Mouse (Mus musculus) heart, embryonic 14.5 days (tissue): ENCODE measurements around the gene Ablim2. TPM values are rescaled to one million over a fixed set of nuclear protein-coding genes. Genes with fewer than 3 reads are reported as not detected.

ENCODE experiments used
- ATAC-seq: fragments of 200-750 bp; cut with Nextera tagmentation; 2 replicates; pipeline ENCODE4 v1.8.0; 2017; ENCODE audit warnings: low read depth, moderate TSS enrichment; ENCODE audit not compliant: insufficient number of reproducible peaks, insufficient read depth, low FRiP score
- H3K27ac ChIP-seq, 2 experiments: fragments of 200-500 bp in 1 of 2; fragments of 300-500 bp in 1 of 2; sonication (generic) in 1 of 2; replicated peaks in 1 of 2; 2 replicates each; pipeline ENCODE4 v1.5.1; 2012 to 2014; ENCODE audit warnings: low read depth in 2 of 2, low read length in 2 of 2, control low read depth in 1 of 2, mild to moderate bottlenecking in 1 of 2, mixed read lengths in 1 of 2; ENCODE audit not compliant: control insufficient read depth in 1 of 2, insufficient read depth in 1 of 2
- H3K27me3 ChIP-seq: fragments of 300-500 bp; sonication (generic); 2 replicates; pipeline ENCODE4 v1.6.1; 2014; ENCODE audit warnings: mild to moderate bottlenecking, low read length, control low read depth; ENCODE audit not compliant: control insufficient read depth, insufficient read depth
- H3K36me3 ChIP-seq: fragments of 300-500 bp; sonication (generic); 2 replicates; pipeline ENCODE4 v1.6.1; 2014; ENCODE audit warnings: mild to moderate bottlenecking, control low read depth, low read length, mixed read lengths; ENCODE audit not compliant: control insufficient read depth, insufficient read depth
- H3K4me1 ChIP-seq, 2 experiments: fragments of 200-500 bp in 1 of 2; fragments of 300-500 bp in 1 of 2; sonication (generic) in 1 of 2; 2 replicates each; pipeline ENCODE4 v1.6.1; 2012 to 2014; ENCODE audit warnings: low read length in 2 of 2, control low read depth in 1 of 2, mixed read lengths in 1 of 2; ENCODE audit not compliant: control insufficient read depth in 2 of 2, insufficient read depth in 2 of 2
- H3K4me2 ChIP-seq: fragments of 300-500 bp; sonication (generic); 2 replicates; pipeline ENCODE4 v1.6.1; 2014; ENCODE audit warnings: mild to moderate bottlenecking, low read length
- H3K4me3 ChIP-seq, 2 experiments: fragments of 200-500 bp in 1 of 2; fragments of 300-500 bp in 1 of 2; sonication (generic) in 1 of 2; 2 replicates each; pipeline ENCODE4 v1.5.1; 2012 to 2014; ENCODE audit warnings: low read length in 2 of 2, mild to moderate bottlenecking in 2 of 2, control low read depth in 1 of 2, low read depth in 1 of 2, moderate library complexity in 1 of 2; ENCODE audit not compliant: control insufficient read depth in 1 of 2, insufficient read depth in 1 of 2
- H3K9ac ChIP-seq: fragments of 300-500 bp; sonication (generic); 2 replicates; pipeline ENCODE4 v1.6.1; 2014; ENCODE audit warnings: mild to moderate bottlenecking, low read length
- H3K9me3 ChIP-seq: fragments of 300-500 bp; sonication (generic); 2 replicates; pipeline ENCODE4 v1.6.1; 2016; ENCODE audit warnings: low read length, control low read depth; ENCODE audit not compliant: control insufficient read depth
- WGBS: fragments of 180-500 bp; shearing (Covaris S2); extraction: QIAGEN DNeasy Blood & Tissue Kit; methylation state at CpG from one replicate; pipeline ENCODE4 v1.1.7; 2014; 5-methylcytosine and 5-hydroxymethylcytosine counted together
- polyA plus RNA-seq: library from polyadenylated mRNA; unstranded; fragments of >200 nt; fragmentation: Nextera tagmentation; extraction: Ambion mirVana; gene quantifications from 2 replicates; pipeline ENCODE4 v1.2.1, GENCODE M21; 2014

The Ablim2 gene
- polyA plus RNA-seq, 1 experiment from 2014 or later, result 4.0 TPM

DNA sequence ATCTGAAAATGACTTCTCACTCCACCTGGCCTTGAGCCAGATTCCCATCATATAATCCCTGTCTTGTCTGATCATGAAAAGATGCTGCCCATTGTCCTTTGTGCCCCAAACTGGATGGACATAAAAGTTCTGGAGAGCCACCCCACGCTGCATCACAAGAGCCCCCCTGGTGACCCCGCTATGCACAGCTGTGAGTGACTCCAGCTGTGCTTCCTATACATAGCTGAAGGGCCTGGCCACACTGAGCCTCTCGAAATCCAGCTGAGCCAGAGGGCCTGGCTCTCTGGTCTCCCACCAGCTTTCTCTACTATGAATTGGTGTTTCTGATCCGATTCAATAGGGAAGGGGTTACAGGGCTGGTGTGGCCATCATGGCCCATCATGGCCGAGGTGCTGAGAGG is 38.5 kb downstream of the Ablim2 start:
- Histone ChIP-seq H3K9ac (no peak overlapping the region), H3K36me3 (no peaks in the 10 kb centered on the region), H3K4me1 (peaks cover 22 to 27% of the 10 kb centered on the region in 2 experiments), H3K9me3 (no peaks in the 10 kb centered on the region), H3K27me3 (no peaks in the 10 kb centered on the region; the same call in 1 of the 2 replicates), H3K27ac (peak overlapping the region; percentile 60 to 71), H3K4me3 (no peak overlapping the region), H3K4me2 (no peak overlapping the region)
- 70% methylated on average over 5 of the region's 5 CpGs for WGBS
- ATAC-seq, result no peak

DNA sequence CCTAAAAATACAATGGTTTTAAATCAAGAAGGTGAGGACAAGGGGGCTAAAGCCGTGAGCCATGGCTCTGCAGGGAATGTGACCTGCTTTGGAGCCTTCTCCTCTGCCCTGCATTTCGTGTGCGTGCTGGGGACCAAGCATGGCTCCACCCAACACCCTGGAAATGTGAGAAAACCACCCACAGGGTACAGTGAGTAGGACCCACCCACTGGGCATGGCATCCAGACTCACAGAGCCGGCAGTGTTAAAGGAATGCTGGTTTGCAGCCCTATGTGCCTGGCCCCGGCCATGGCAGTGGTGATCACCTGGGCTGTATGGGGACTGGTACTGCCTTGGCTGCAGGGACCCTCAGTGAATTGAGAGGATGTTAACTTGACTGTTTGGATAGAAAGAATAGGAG is 41.4 kb downstream of the Ablim2 start:
- ATAC-seq, result no peak
- no peak overlapping the region for H3K4me2 ChIP-seq
- no peaks in the 10 kb centered on the region; the same call in 1 of the 2 replicates for H3K27me3 ChIP-seq
- H3K4me3 ChIP-seq, result no peak overlapping the region
- no peak overlapping the region for H3K9ac ChIP-seq
- H3K4me1 ChIP-seq, result peaks cover 21 to 26% of the 10 kb centered on the region in 2 experiments
- WGBS, result 42% methylated on average over 5 of the region's 5 CpGs
- no peaks in the 10 kb centered on the region for H3K36me3 ChIP-seq
- no peak overlapping the region for H3K27ac ChIP-seq
- no peaks in the 10 kb centered on the region for H3K9me3 ChIP-seq

DNA sequence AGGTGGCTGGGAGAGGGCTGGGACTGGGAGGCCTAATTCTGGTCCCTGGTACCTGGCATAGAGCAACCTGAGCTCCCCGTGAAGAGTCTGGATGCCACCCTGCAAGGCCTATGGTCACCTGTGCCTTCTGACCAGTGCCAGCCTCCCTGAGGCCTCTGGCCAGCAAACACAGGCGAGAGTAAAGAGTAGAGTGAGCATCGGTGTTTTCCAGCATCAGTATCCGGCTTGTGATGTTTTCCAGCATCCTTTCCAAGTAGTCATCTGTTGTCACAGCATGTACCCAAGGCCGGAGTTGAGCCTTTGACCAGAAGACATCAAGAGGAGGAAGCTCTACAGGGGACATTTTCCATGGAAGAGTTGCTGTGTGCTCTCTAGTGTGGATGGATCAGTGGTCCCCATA is 45.7 kb downstream of the Ablim2 start:
- ATAC-seq, result no peak
- Histone ChIP-seq H3K4me1 (peaks cover 15 to 17% of the 10 kb centered on the region in 2 experiments), H3K9me3 (no peaks in the 10 kb centered on the region), H3K27me3 (no peaks in the 10 kb centered on the region), H3K4me3 (no peak overlapping the region), H3K4me2 (no peak overlapping the region), H3K36me3 (no peaks in the 10 kb centered on the region), H3K9ac (no peak overlapping the region), H3K27ac (no peak overlapping the region)
- WGBS, result 86% methylated on average over 5 of the region's 5 CpGs

DNA sequence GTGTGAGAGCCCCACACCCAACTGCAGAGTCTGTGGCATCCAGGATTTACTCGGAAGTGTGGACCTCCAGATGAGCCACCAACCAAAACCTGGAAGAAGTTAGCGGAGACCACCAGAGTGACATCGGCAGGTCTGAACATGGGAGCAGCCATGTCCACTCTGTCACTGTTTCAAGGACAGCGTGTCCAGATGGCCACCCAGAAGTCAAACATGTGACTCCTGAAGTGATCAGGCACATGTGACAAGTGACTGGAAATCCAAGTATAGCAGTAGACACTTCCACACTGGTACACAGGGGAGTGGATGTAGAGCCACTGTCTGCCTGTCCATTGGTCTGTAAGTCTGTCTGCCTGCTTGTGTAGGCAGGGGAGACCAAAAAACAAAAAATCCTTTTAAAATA is 47.0 kb downstream of the Ablim2 start:
- no peak overlapping the region for H3K27ac ChIP-seq
- H3K4me2 ChIP-seq, result no peak overlapping the region
- H3K4me1 ChIP-seq, result peaks cover 15 to 19% of the 10 kb centered on the region in 2 experiments
- H3K9ac ChIP-seq, result no peak overlapping the region
- no peak for ATAC-seq
- 78% methylated on average over 4 of the region's 4 CpGs for WGBS
- H3K9me3 ChIP-seq, result no peaks in the 10 kb centered on the region
- H3K27me3 ChIP-seq, result no peaks in the 10 kb centered on the region
- no peak overlapping the region for H3K4me3 ChIP-seq
- no peaks in the 10 kb centered on the region for H3K36me3 ChIP-seq

DNA sequence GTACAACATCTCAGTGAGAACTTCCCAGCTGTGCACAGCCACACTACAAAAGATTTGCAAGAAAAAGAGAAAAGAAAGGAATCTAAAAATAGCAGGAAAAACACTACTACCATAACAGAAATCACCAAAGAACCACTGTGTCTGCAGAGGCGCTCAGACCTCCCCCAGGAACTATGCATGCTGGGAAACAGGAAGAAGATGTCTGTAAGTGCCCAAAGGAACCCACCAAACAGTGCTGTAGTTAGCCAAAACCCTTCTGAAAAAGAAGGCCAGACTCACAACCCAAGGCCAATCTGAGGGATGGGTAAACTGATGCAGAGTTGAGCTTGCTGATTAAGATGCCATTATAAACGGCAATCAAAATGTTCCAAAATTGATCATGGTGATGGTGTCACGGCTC is 47.5 kb downstream of the Ablim2 start:
- Histone ChIP-seq H3K4me2 (no peak overlapping the region), H3K27ac (no peak overlapping the region), H3K9ac (no peak overlapping the region), H3K4me3 (no peak overlapping the region), H3K4me1 (peaks cover 15 to 19% of the 10 kb centered on the region in 2 experiments), H3K36me3 (no peaks in the 10 kb centered on the region), H3K9me3 (no peaks in the 10 kb centered on the region), H3K27me3 (no peaks in the 10 kb centered on the region)
- 88% methylated on average over 3 of the region's 3 CpGs for WGBS
- ATAC-seq, result no peak

DNA sequence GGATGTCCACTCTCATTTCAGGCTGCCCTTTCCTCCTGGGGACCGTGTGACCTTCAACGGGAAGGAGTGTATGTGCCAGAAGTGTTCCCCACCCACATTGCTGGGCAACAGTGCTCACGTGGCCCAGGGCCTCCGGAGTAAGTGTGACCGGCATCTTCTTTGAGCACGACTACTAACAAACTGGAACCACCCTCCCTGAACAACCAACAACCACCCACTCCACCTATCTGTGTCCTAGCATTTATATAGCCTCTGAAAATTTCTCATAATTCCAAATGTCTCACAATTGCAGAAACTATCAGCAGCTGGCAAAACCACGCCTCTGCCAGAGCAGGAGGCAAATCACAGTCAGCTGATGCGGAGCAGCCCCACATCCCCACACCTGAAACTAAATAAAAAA is 49.3 kb downstream of the Ablim2 start:
- Histone ChIP-seq H3K4me1 (peaks cover 19 to 26% of the 10 kb centered on the region in 2 experiments), H3K4me3 (no peak overlapping the region), H3K9me3 (no peaks in the 10 kb centered on the region), H3K36me3 (no peaks in the 10 kb centered on the region), H3K4me2 (no peak overlapping the region), H3K27ac (no peak overlapping the region), H3K27me3 (no peaks in the 10 kb centered on the region), H3K9ac (no peak overlapping the region)
- no peak for ATAC-seq
- 61% methylated on average over 8 of the region's 8 CpGs for WGBS

DNA sequence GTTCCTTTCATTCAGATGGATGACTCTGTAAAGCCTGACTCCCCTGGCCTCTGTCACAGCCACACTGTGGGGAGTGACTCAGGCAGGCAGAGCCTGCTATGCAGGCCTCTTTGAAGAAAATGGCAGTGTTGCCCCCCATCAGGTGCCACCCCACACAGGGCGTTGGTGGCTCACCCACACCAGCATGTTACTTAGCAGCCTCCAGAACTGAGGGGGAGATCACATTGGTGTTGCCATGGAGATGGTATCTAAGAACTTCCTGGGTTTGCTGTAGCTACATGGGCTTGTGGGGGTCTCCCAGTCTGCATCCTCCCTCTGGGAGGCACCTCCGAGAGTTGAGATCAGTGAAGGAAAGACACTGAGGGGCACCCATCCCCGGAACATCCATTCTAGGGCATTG is 52.8 kb downstream of the Ablim2 start:
- 60% methylated on average over 3 of the region's 3 CpGs for WGBS
- no peak for ATAC-seq
- Histone ChIP-seq H3K4me2 (no peak overlapping the region), H3K4me1 (peaks cover 16 to 29% of the 10 kb centered on the region in 2 experiments), H3K27me3 (peaks cover 3% of the 10 kb centered on the region; the same call in 1 of the 2 replicates), H3K9me3 (no peaks in the 10 kb centered on the region), H3K36me3 (no peaks in the 10 kb centered on the region), H3K27ac (no peak overlapping the region), H3K9ac (no peak overlapping the region), H3K4me3 (no peak overlapping the region)

DNA sequence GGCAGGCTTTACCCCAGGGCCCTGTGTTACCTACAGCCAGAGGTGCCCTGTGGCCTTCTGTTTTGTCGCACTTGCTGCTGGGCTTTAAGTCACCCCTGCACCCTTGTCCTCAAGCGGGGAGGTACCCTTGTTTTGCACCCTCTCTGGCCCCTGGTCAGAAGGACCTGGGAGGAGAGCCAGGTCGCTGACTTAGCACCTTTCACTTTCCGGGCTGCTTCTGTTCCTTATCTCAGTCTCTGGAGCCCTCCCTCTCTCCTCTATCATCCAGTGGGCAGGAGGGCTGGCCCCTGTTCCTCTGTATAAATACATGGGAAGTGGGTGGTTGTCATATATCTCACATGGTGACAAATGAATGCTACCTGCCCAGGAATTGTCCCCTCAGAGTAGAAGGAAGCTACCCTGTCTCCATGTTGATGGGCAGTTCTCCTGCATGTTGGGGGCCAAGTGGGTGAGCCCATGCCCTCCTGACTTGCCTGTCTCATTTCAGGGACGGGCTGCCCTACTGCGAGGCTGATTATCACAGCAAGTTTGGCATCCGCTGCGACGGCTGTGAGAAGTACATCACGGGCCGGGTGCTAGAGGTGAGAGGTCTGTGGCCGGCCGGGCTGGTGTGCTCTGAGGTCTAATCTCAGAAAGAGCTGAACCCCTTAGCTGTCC is 54.1 kb downstream of the Ablim2 start:
- Histone ChIP-seq H3K36me3 (no peaks in the 10 kb centered on the region), H3K4me3 (no peak overlapping the region), H3K9me3 (no peaks in the 10 kb centered on the region), H3K4me1 (peaks cover 16 to 29% of the 10 kb centered on the region in 2 experiments), H3K27ac (peak overlapping the region; percentile 5 to 44; a peak in 2 of 4 replicates), H3K4me2 (0 out of 2 replicates have a peak overlapping the region, but pooled peaks have one; percentile 13), H3K27me3 (peaks cover 3% of the 10 kb centered on the region; the same call in 1 of the 2 replicates), H3K9ac (no peak overlapping the region)
- no peak for ATAC-seq
- 30% methylated on average over 13 of the region's 13 CpGs for whole genome bisulfite sequencing
